Comparison of ENCODE assay signal across 15 mouse cellular contexts in the genomic region with DNA sequence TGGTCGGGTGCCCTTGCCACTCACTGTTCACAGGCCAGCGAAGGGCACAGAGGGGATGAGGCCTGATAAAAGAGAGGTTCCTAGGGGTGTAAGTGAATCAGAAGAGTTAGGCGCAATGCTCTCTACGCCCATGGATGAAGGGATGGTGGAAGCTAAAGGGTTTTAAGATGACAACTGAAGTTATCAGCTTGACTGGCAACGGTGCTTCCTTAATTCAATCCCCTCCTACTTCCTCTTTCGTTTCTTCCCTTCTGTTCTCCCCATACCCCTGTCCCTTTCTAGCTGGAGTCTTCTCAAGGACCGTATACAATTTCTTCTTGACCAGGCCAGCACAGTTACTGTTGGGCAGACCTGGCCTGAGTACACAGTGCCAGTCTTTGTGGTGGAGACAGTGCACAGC.
DNase-seq lines count a peak whose midpoint lies in the region; ATAC-seq and TF ChIP-seq lines count a peak whose summit lies in the region.
"Had no signal": no experiment of that assay in that cellular context is flagged by ENCODE, and none has a peak within 500 bp of the region (broad histone marks: within the 10 kb centered on the region; RNA-seq: fewer than 3 reads in every experiment).

No protein-coding gene starts in this region.

- H3K4me1 ChIP-seq in heart, embryonic 15.5 days (replicated peaks): peaks cover 7% of the 10 kb centered on the region
- no peaks in the 10 kb centered on the region for H3K4me1 ChIP-seq in stomach, embryonic 15.5 days
- H3K4me1 ChIP-seq in stomach, postnatal 0 days (replicated peaks; ENCODE audit: control insufficient read depth, insufficient read depth): no peaks in the 10 kb centered on the region
- H3K4me1 ChIP-seq in liver, embryonic 16.5 days (ENCODE audit: control insufficient read depth, low read depth, low read length): no peaks in the 10 kb centered on the region
- no peaks in the 10 kb centered on the region for H3K4me1 ChIP-seq in midbrain, embryonic 11.5 days (ENCODE audit: control insufficient read depth, insufficient read depth, low read length)
- H3K4me1 ChIP-seq: forebrain, embryonic 12.5 days; midbrain, embryonic 12.5 days had no signal

- no peak for TF ChIP-seq CTCF in stomach, postnatal 0 days (IDR thresholded peaks at IDR 0.05; ENCODE audit: low read depth)

- no peaks in the 10 kb centered on the region for H3K36me3 ChIP-seq in heart, embryonic 15.5 days
- no peaks in the 10 kb centered on the region for H3K36me3 ChIP-seq in stomach, embryonic 15.5 days
- H3K36me3 ChIP-seq in stomach, postnatal 0 days (ENCODE audit: control insufficient read depth, insufficient read depth, low read length): no peaks in the 10 kb centered on the region
- no peaks in the 10 kb centered on the region for H3K36me3 ChIP-seq in liver, embryonic 16.5 days (ENCODE audit: control insufficient read depth, insufficient read depth)
- no peaks in the 10 kb centered on the region for H3K36me3 ChIP-seq in midbrain, embryonic 11.5 days (ENCODE audit: control insufficient read depth, insufficient read depth, low read length)
- H3K36me3 ChIP-seq: embryonic facial prominence, embryonic 12.5 days; forebrain, embryonic 12.5 days; G1E; heart, embryonic 13.5 days; midbrain, embryonic 12.5 days had no signal

- H3K4me2 ChIP-seq in heart, embryonic 15.5 days: peak overlapping the region; percentile 12; the same call in 1 of the 2 replicates
- H3K4me2 ChIP-seq in stomach, embryonic 15.5 days: peak overlapping the region; percentile 23; the same call in 1 of the 2 replicates
- H3K4me2 ChIP-seq in stomach, postnatal 0 days (replicated peaks; ENCODE audit: low read depth): no peak overlapping the region
- peak overlapping the region; percentile 33 for H3K4me2 ChIP-seq in liver, embryonic 16.5 days (ENCODE audit: low read depth, low read length)
- H3K4me2 ChIP-seq in midbrain, embryonic 11.5 days: no peak overlapping the region
- H3K4me2 ChIP-seq: embryonic facial prominence, embryonic 12.5 days; forebrain, embryonic 12.5 days; midbrain, embryonic 12.5 days had no signal

- no peak for DNase-seq in heart, postnatal 10 days
- no peak for DNase-seq in stomach, postnatal 0 days (ENCODE audit: low spot score)
- no peak for DNase-seq in ovary, postnatal 14 days (ENCODE audit: low spot score)
- no peak for DNase-seq in midbrain, embryonic 11.5 days (ENCODE audit: low spot score, missing footprints)
- DNase-seq: adrenal gland, postnatal 36 days; cerebellum, adult 8-10 months had no signal

- TF ChIP-seq EP300 in stomach, postnatal 0 days (optimal IDR thresholded peaks at IDR 0.05): no peak

- intact Hi-C loops in heart, postnatal 10 days (cut with DNase I): no loop called here

- no peak for ATAC-seq in heart, embryonic 15.5 days (replicated peaks; ENCODE audit: insufficient number of reproducible peaks, insufficient read depth, low FRiP score, low read depth)
- no peak for ATAC-seq in stomach, embryonic 15.5 days (ENCODE audit: insufficient read depth, low FRiP score, low read depth)
- ATAC-seq in stomach, postnatal 0 days (ENCODE audit: low FRiP score, low TSS enrichment): no peak
- no peak for ATAC-seq in liver, embryonic 16.5 days (ENCODE audit: low read depth)
- no peak for ATAC-seq in midbrain, embryonic 11.5 days (ENCODE audit: low FRiP score)
- ATAC-seq: inflammation-experienced regulatory T-cells, adult 6 months had no signal

- H3K4me3 ChIP-seq in heart, embryonic 15.5 days: no peak overlapping the region
- no peak overlapping the region for H3K4me3 ChIP-seq in stomach, embryonic 15.5 days (replicated peaks)
- H3K4me3 ChIP-seq in stomach, postnatal 0 days (ENCODE audit: low read depth, low read length): no peak overlapping the region
- no peak overlapping the region for H3K4me3 ChIP-seq in liver, embryonic 16.5 days (ENCODE audit: low read depth, low read length)
- no peak overlapping the region for H3K4me3 ChIP-seq in midbrain, embryonic 11.5 days (ENCODE audit: low read depth, low read length)
- H3K4me3 ChIP-seq: embryonic facial prominence, embryonic 12.5 days; forebrain, embryonic 12.5 days; heart, embryonic 13.5 days; midbrain, embryonic 12.5 days had no signal

- no peak overlapping the region for H3K27ac ChIP-seq in heart, embryonic 15.5 days
- H3K27ac ChIP-seq in stomach, embryonic 15.5 days: no peak overlapping the region
- H3K27ac ChIP-seq in stomach, postnatal 0 days (replicated peaks): no peak overlapping the region
- no peak overlapping the region for H3K27ac ChIP-seq in liver, embryonic 16.5 days (ENCODE audit: low read length)
- H3K27ac ChIP-seq in midbrain, embryonic 11.5 days (ENCODE audit: low read depth, low read length): no peak overlapping the region
- H3K27ac ChIP-seq: embryonic facial prominence, embryonic 12.5 days; forebrain, embryonic 12.5 days; midbrain, embryonic 12.5 days had no signal

- 65% methylated on average over 7 of the region's 7 CpGs for WGBS in heart, embryonic 15.5 days
- 74% methylated on average over 7 of the region's 7 CpGs for WGBS in stomach, embryonic 15.5 days
- WGBS in stomach, postnatal 0 days: 76% methylated on average over 7 of the region's 7 CpGs
- WGBS in liver, embryonic 16.5 days (ENCODE audit: insufficient replicate concordance): 30% methylated on average over 7 of the region's 7 CpGs
- 83% methylated on average over 7 of the region's 7 CpGs for WGBS in midbrain, embryonic 11.5 days

- no peaks in the 10 kb centered on the region for H3K9me3 ChIP-seq in heart, embryonic 15.5 days (replicated peaks)
- H3K9me3 ChIP-seq in stomach, embryonic 15.5 days: no peaks in the 10 kb centered on the region
- H3K9me3 ChIP-seq in stomach, postnatal 0 days (ENCODE audit: control insufficient read depth, low read length): no peaks in the 10 kb centered on the region
- no peaks in the 10 kb centered on the region for H3K9me3 ChIP-seq in liver, embryonic 16.5 days (replicated peaks; ENCODE audit: control insufficient read depth, low read length)
- no peaks in the 10 kb centered on the region; the same call in 1 of the 2 replicates for H3K9me3 ChIP-seq in midbrain, embryonic 11.5 days (ENCODE audit: control insufficient read depth, low read length)
- H3K9me3 ChIP-seq: embryonic facial prominence, embryonic 12.5 days; forebrain, embryonic 12.5 days; heart, embryonic 13.5 days; midbrain, embryonic 12.5 days had no signal

- H3K27me3 ChIP-seq in heart, embryonic 15.5 days: no peaks in the 10 kb centered on the region
- no peaks in the 10 kb centered on the region for H3K27me3 ChIP-seq in stomach, embryonic 15.5 days (replicated peaks)
- no peaks in the 10 kb centered on the region for H3K27me3 ChIP-seq in stomach, postnatal 0 days (ENCODE audit: control insufficient read depth, insufficient read depth, low read length)
- H3K27me3 ChIP-seq in liver, embryonic 16.5 days (ENCODE audit: control insufficient read depth, insufficient read depth, low read depth, low read length): no peaks in the 10 kb centered on the region
- H3K27me3 ChIP-seq in midbrain, embryonic 11.5 days (ENCODE audit: control insufficient read depth, insufficient read depth, low read length): no peaks in the 10 kb centered on the region
- H3K27me3 ChIP-seq: embryonic facial prominence, embryonic 12.5 days; forebrain, embryonic 12.5 days; heart, embryonic 13.5 days; midbrain, embryonic 12.5 days had no signal

- no peak overlapping the region for H3K9ac ChIP-seq in heart, embryonic 15.5 days
- no peak overlapping the region for H3K9ac ChIP-seq in stomach, embryonic 15.5 days
- H3K9ac ChIP-seq in stomach, postnatal 0 days (ENCODE audit: low read length): no peak overlapping the region
- no peak overlapping the region for H3K9ac ChIP-seq in liver, embryonic 16.5 days (ENCODE audit: low read depth, low read length)
- no peak overlapping the region for H3K9ac ChIP-seq in midbrain, embryonic 11.5 days (ENCODE audit: low read length)
- H3K9ac ChIP-seq: embryonic facial prominence, embryonic 12.5 days; forebrain, embryonic 12.5 days; heart, embryonic 13.5 days; midbrain, embryonic 12.5 days had no signal

Comparison
In these comparisons a context has a peak if more than half of its experiments do, and no peak if none do; other contexts are left out.
1. H3K4me2 ChIP-seq: peak in heart, embryonic 15.5 days (single experiment), stomach, embryonic 15.5 days (single experiment) and liver, embryonic 16.5 days (single experiment); none in stomach, postnatal 0 days (single experiment) and midbrain, embryonic 11.5 days (single experiment).